Mouse (Mus musculus): ENCODE measurements at regions not wholly inside any gene's neighbourhood (a gene's known extent, or its start where the extent isn't known, plus 50 kb on each side); places are given as distances from the start of the nearest gene placed in this dataset.

DNA sequence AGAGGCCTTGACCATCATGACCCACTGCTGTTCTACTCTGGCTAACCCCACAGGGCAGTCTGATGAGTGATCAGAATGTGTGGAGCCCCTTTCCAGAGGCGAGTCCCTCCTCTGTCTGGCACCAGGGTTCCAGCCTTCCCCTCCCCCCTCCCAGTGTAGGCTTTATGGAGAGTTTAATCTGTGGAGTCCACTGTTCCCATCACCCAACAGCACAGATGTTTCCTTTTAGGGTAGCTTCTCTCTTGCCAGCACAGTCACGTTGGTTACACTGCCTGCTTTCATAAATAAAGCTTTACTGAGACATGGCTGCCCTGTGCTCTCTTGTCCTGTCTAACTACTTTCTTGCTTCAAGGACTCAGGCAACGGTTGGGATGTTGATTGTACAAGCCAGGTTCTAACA is 76.9 kb upstream of the Sulf2 start:
- DNase-seq, result no peak

DNA sequence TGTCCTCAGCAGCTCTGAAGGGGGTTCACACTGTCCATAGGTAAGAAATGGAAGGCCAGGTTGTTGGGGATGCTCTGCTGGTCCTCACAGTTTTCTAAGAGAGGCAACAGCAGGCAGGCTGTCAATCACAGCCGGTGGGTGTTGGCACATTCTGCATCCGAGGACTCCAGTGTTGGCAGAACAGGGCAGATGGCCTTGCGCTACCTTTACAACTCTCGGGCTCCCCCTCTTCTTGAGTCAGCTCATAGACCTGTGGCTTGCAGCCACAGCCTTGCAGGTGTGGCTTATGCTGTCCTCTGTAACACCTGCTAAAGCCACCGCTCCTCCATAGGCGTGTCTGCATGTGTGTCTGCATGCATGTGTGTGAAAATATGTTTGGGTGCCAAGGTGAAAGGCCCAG is 75.2 kb upstream of the Sulf2 start:
- no peak for DNase-seq

DNA sequence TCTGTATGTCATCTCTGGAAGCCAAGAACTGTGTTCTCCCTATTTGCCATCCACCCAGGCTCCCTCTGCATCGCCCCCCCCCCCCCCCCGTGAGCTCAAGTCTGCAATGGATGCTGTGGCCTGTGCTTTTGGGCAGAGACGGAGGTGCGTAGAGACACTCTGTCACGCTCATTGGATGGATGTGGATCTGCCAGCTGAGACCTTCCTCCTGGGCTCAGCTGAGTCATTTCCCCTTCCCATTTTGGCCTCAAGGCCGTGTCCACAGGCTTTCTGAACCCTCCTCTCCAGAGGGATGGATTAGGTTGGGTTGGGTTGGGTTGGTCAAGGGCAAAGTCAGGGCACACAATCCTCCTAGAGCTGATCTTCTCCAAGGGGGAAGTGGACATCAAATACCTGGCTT is 72.9 kb upstream of the Sulf2 start:
- no peak for DNase-seq

DNA sequence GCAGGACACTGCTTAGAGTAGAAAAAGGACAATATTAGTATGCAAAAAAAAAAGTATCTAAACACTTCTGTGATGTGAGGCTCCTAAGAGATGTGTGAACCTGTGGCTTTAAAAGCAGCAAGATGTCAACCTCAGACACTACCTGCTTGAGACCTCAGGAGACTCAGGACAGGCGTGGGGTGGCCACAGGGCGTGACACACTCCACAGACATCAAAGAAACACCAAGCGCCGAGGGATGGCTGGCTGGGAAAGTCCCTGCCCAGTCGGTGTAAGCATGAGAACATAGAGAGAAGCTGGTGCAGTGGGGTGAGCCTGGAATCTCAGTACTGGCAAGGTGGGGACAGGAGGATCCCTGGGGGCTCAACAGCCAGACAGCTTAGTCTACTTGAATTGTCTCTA is 72.0 kb upstream of the Sulf2 start:
- DNase-seq, result no peak

DNA sequence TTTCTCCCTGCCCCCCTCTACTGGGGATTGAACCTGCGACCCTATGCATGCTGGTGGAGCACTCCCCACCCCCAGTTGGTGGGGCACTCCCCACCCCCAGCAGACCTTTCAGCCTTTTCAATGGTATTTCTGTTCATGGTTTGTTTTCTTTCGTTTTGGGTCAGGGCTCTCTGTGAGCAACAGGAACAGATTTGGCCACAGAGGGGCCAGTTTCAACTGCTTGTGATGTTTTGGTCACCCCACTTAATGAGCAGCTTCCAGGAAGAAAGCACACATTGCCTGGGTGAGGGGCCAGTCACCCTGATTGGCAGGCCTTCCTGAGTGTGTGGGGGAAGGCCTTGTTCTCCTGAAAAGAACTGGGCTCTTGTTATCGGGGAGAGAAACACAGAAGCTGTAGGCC is 71.5 kb upstream of the Sulf2 start:
- DNase-seq, result no peak

DNA sequence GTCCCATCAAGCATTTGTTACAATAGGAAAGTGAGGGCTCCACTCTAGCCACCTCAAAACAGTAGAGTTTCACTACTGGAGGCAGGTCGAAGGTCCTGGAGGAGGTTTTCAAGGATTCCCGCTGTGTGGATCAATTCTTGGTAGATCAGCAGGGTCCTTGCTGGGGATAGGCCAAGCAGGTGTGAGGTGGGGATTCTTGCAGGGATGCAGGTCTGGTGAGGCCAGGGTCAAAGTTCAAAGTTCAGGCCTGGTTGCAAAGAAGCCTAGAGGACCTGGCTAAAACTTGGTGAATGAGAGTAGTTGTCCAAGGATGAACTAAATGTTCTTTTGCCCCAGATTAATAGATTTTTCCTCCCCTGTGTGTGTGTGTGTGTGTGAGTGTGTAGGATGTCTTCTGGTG is 70.9 kb upstream of the Sulf2 start:
- DNase-seq, result no peak

DNA sequence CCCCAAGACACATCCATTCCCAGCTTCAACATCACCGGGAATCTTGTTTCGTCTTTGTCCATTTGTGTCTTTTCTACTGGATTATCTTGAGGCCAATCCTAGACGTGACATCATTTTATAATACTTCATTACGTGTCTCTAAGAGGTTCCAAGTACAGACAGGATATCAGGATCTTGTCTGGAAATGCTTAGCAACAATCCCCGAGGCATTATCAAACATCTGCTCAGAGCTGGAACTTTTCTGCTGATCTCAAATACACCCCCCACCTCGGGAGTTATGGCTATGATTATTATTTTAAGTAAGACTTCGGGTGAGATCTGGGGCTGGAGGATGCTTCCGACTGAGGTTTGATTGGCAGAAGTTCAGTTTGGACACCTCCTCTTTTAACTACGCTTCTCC is 69.9 kb upstream of the Sulf2 start:
- DNase-seq, result no peak

DNA sequence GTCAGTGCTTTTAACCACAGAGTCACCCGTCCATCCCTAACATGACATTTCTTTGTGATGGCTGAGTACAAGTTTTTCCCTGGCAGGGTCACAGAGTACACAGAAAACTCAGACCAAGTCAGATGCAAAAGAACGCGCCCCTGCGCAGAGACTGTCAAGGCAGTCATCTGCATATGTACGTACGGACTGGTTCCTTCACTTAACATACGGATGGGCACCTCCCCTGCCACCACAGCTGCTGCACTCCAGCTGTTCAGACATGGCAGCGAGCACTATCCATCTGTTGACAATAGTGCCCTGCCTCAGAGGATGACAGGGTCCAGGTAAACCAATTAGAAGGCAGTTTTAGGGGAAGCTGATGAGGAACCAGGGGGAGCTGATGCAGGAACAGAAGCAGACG is 63.3 kb upstream of the Sulf2 start:
- DNase-seq, result no peak

DNA sequence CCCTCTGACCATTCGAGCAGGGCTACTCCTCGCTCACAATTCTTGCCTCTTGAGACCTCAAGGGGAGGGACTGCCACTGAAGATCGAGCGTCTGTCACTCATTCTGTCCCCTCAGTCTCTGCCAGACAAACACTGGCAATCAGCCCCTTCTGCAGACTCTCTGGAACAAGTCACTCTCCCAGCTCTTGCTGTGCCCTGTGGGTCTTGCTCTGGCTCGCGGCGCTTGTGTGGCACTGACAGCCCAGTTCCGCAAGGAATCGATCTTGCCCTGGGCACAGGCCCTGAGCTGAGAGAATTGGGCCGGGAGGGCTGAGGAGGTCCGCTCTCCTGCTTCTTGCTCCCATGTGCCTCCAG is 61.0 kb upstream of the Sulf2 start:
- no peak for DNase-seq

DNA sequence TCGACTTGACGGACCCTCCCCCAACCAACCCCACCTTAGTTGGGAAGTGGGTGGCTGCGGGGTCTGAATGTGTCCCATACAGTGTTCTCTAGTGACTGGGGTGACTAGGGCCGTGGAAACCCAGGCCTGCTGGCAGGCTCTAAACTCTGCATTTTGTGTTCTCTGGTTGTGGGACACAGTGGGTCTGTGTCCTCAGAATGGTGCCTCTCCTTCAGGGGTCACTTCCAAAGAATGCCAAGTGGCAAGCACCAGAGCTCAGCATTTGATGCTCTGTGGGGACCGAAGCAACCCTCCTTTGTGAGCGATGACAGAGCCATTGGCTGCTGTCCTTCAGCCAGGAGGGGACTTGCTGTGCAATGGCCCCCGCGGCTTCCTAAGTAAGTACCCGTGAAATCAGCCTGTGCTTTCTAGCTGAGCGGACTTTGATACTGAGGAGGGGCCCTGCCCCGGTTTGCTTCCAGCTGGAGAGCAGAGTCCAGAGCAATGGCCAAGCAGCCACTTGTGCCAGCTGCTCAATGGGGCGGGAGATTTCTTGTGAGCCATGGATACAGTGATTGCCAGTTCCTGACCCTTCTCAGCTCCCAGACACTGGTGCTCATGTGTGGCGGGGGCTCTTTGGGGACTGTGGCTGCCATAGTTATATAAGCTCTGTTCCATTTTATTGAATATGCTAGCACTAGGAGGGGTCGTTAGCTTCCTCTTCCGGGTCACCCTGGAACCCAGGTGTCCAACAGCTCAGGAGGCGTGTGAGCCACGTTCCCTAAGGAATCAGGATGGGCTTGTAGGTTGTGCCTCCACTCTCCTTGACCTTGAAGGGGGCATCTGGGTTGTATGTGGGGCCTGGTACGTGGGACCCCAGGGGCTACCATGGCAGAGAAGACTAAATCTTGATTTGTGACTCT is 60.4 kb upstream of the Sulf2 start:
- DNase-seq, result no peak

DNA sequence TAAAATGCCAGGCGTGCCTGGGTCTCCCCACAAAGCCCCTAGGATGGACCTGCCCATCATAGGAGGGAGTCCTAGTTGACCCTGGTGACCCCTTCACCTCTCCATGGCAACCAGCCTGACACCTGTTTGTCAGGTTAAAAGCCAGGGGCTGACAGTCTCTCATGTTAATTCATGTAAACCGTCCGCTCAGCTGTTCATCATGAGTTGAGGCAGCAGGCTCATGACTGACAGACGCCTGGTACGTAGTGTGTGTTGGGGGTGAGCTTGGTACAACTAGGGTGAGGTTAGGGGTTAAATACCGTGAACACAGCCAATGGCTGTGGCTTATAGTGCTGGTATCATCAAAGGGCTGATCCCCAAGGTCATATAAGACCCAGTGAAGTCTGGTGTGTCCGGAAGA is 59.7 kb upstream of the Sulf2 start:
- no peak for DNase-seq

DNA sequence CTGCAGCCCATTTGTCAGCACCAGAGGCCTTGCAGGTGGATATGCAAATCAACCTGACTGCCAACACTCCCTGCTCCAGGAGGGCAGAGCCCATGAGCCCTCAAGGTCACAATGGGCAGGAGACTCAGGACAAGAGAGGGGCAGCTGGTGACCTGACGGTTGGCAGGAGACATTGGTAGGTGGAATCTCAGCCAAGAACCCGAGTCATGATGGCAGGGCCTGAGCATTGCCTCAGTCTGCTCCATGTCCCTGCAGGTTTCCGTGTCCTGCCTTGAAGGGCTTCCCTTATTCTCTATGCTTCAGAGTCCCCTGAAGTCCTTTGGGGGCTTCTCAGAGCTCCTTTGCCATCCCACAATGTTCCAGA is 51.7 kb upstream of the Sulf2 start:
- DNase-seq, result no peak

DNA sequence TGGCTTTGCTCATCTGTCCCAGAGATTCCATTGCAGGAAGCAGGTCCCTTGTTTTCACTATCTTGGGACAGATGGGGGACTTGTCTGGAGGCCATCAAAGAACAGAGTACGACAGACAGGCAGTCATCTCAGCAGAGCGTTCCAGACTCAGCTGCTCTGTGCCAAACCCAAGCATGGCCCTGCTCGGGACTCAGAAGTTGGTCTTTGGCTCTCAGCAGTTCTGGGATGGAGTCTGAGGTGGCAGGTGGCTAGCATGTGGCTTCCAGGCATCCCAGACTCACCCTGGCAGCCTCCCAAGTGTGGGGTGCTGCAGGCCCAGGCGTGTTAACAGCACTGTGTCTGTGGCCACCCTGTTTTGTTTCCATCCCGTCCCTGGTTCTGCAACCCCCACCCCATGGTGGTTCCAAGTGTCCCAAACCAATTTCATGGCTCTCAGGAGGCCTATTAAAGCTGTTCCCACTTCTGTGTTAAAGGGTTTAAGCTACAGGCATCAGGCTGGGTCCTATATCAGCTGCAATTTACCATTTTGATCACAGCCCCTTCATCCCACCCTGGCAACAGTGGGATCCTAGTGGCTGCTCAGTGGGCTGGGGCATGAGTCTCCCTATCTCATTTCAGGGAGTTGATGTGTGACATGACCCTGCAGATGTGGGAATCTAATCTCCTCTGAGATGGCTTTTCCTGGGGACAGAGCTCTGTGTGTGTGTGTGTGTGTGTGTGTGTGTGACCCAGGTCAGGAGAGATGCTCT is 51.1 kb upstream of the Sulf2 start:
- DNase-seq, result no peak
